Mouse (Mus musculus): Measurements from ENCODE around the gene Krt78. TPM values are rescaled to one million over a fixed set of nuclear protein-coding genes. Genes with fewer than 3 reads are reported as not detected.

Krt78 gene
- polyA plus RNA-seq, 1 experiment from 2014 or later: not detected

- H3K36me3 ChIP-seq: no peaks in the 10 kb centered on the region
- no peak overlapping the region for H3K27ac ChIP-seq (replicated peaks)
- H3K4me1 ChIP-seq: peaks cover 5% of the 10 kb centered on the region
- no peaks in the 10 kb centered on the region for H3K9me3 ChIP-seq (replicated peaks)
- H3K4me3 ChIP-seq: no peak overlapping the region
- no peaks in the 10 kb centered on the region for H3K27me3 ChIP-seq (ENCODE audit: low read depth, poor library complexity, severe bottlenecking)
- 82% methylated on average over 2 of the region's 2 CpGs for WGBS
- no peak for DNase-seq (ENCODE audit: low spot score)
Measured at GRCm38 (mm10) chr15:101916072-101916471, 38.0 kb downstream of the Krt78 start.

DNA sequence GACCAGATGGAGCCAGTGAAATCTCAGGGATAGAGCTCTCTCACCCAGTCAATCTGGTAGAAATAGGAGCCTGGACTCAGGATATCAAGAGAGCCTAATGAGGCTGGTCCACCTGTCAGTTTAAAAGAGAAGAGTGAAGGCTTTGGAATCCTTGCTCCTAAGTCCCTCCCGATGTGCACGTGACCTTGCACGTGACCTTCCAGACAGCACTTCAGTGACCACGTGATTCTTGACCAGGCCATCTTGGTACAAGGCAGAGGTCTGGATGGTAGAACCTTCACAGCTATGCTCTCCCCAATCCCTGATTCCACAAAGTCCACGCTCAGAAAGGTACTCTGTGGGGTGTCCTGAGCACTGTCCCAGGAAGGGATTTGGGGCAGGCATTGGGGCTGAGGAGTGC lies 49.2 kb downstream of the Krt78 start:
- Histone ChIP-seq H3K36me3 (no peaks in the 10 kb centered on the region), H3K4me1 (0 out of 2 replicates have a peak, but pooled peaks cover 4% of the 10 kb centered on the region), H3K9me3 (replicated peaks) (no peaks in the 10 kb centered on the region), H3K27ac (replicated peaks) (no peak overlapping the region), H3K4me3 (no peak overlapping the region), H3K27me3 (ENCODE audit: low read depth, poor library complexity, severe bottlenecking) (no peaks in the 10 kb centered on the region)
- WGBS: 84% methylated on average over 5 of the region's 5 CpGs
- DNase-seq (ENCODE audit: low spot score): no peak

GRCm38 (mm10) chr15:101902171-101903149 lies 51.6 kb downstream of the Krt78 start:
- Histone ChIP-seq H3K36me3 (no peaks in the 10 kb centered on the region), H3K4me1 (0 out of 2 replicates have a peak, but pooled peaks cover 4% of the 10 kb centered on the region), H3K4me3 (no peak overlapping the region), H3K27ac (replicated peaks) (no peak overlapping the region), H3K9me3 (replicated peaks) (no peaks in the 10 kb centered on the region), H3K27me3 (ENCODE audit: low read depth, poor library complexity, severe bottlenecking) (no peaks in the 10 kb centered on the region)
- WGBS: 67% methylated on average over 12 of the region's 12 CpGs
- no peak for DNase-seq (ENCODE audit: low spot score)

Other genes starting within 250 kb of the Krt78 start
- gene Krt5, start 241.4 kb downstream of the Krt78 start, polyA plus RNA-seq (2016; fragmentation: Nextera tagmentation; extraction: Ambion mirVana): 0.11 and 0.22 TPM in 2 replicates
- not detected in 2 replicates for gene Krt71, start 211.2 kb downstream of the Krt78 start, polyA plus RNA-seq (2016; fragmentation: Nextera tagmentation; extraction: Ambion mirVana)
- not detected in 2 replicates for gene Krt72, start 167.8 kb downstream of the Krt78 start, polyA plus RNA-seq (2016; fragmentation: Nextera tagmentation; extraction: Ambion mirVana)
- gene Krt73, start 151.9 kb downstream of the Krt78 start, polyA plus RNA-seq (2016; fragmentation: Nextera tagmentation; extraction: Ambion mirVana): 0.07 TPM in 1 of 2 replicates, not detected in the other
- gene Krt2, start 136.1 kb downstream of the Krt78 start, polyA plus RNA-seq (2016; fragmentation: Nextera tagmentation; extraction: Ambion mirVana): not detected in 2 replicates
- gene Krt1, start 103.5 kb downstream of the Krt78 start, polyA plus RNA-seq (2016; fragmentation: Nextera tagmentation; extraction: Ambion mirVana): 1.1 and 1.2 TPM in 2 replicates
- not detected in 2 replicates for gene Krt77, start 84.6 kb downstream of the Krt78 start, polyA plus RNA-seq (2016; fragmentation: Nextera tagmentation; extraction: Ambion mirVana)
- gene Krt76, start 61.4 kb downstream of the Krt78 start, polyA plus RNA-seq (2016; fragmentation: Nextera tagmentation; extraction: Ambion mirVana): not detected in 2 replicates
- not detected in 2 replicates for gene Krt4, start 29.6 kb downstream of the Krt78 start, polyA plus RNA-seq (2016; fragmentation: Nextera tagmentation; extraction: Ambion mirVana)
- 0.07 and 0.20 TPM in 2 replicates for gene Krt79, start 14.0 kb downstream of the Krt78 start, polyA plus RNA-seq (2016; fragmentation: Nextera tagmentation; extraction: Ambion mirVana)
- gene Krt8, start 50.2 kb upstream of the Krt78 start, polyA plus RNA-seq (2016; fragmentation: Nextera tagmentation; extraction: Ambion mirVana): 18.5 and 21.9 TPM in 2 replicates
- 11.4 and 21.0 TPM in 2 replicates for gene Krt18, start 73.9 kb upstream of the Krt78 start, polyA plus RNA-seq (2016; fragmentation: Nextera tagmentation; extraction: Ambion mirVana)
- gene Eif4b, start 119.5 kb upstream of the Krt78 start, polyA plus RNA-seq (2016; fragmentation: Nextera tagmentation; extraction: Ambion mirVana): 113 and 125 TPM in 2 replicates
- gene Tns2, start 146.1 kb upstream of the Krt78 start, polyA plus RNA-seq (2016; fragmentation: Nextera tagmentation; extraction: Ambion mirVana): 8.9 and 9.4 TPM in 2 replicates
- 13.7 and 15.5 TPM in 2 replicates for gene Spryd3, start 181.9 kb upstream of the Krt78 start, polyA plus RNA-seq (2016; fragmentation: Nextera tagmentation; extraction: Ambion mirVana)
- gene Igfbp6, start 190.1 kb upstream of the Krt78 start, polyA plus RNA-seq (2016; fragmentation: Nextera tagmentation; extraction: Ambion mirVana): 0.32 and 0.38 TPM in 2 replicates
- gene Soat2, start 196.2 kb upstream of the Krt78 start, polyA plus RNA-seq (2016; fragmentation: Nextera tagmentation; extraction: Ambion mirVana): 0.14 and 0.20 TPM in 2 replicates
- 63.0 and 72.4 TPM in 2 replicates for gene Zfp740, start 249.0 kb upstream of the Krt78 start, polyA plus RNA-seq (2016; fragmentation: Nextera tagmentation; extraction: Ambion mirVana)